Mouse (Mus musculus): ENCODE measurements around the gene Upk2. TPM values are rescaled to one million over a fixed set of nuclear protein-coding genes. Genes with fewer than 3 reads are reported as not detected.
"Not testable (repeated sequence)": the region's sequence is repeated elsewhere in the genome, so short reads cannot be mapped to it uniquely, and the experiment has no call there.

Upk2 gene
- total RNA-seq, 2 experiments from 2014 or later: not detected

DNA sequence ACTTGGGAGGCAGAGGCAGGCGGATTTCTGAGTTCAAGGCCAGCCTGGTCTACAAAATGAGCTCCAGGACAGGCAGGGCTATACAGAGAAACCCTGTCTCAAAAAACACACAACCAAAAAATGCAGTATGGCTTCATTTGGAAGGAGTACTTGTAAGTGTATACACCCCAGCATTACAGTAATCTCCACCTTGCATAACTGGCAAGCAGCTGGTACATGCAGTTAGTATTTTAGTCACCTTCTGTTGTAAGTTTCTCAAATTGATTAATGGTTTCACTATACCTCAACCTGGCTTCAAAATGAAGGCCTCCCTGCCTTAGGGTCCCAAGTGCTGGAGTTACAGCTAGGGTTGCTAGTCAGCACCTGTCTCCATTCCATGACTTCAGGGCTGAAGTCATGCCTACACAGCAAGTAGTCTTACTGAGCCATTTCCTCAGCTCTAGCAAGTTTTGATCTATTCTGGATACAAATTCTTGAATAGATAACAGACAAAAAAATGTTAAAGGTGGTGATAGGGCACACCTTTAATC lies 43.1 kb downstream of the Upk2 start:
- no peak for DNase-seq (ENCODE audit: low spot score in 2 of 2)

- no peak for DNase-seq (ENCODE audit: low spot score in 2 of 2)
Observed at GRCm38 (mm10) chr9:44410647-44411336, 44.0 kb downstream of the Upk2 start.

GRCm38 (mm10) chr9:44408693-44409092 lies 46.1 kb downstream of the Upk2 start:
- not testable (repeated sequence) for DNase-seq (ENCODE audit: low spot score in 2 of 2)

DNA sequence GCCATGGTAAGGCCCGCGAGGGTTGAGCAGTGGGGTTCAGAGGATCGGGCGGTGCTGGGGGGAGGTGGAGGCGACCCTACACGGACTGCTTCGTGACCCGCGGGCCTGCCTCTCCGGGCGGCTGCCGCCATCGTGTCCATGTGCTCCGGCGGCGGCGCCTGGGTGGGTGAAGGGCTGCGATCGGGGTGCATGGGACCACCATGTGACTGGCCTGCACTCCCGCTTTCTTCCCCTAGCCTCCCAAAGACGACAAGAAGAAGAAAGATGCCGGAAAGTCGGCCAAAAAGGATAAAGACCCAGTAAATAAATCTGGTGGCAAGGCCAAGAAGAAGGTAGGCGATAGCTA lies 47.1 kb downstream of the Upk2 start:
- no peak for DNase-seq (ENCODE audit: low spot score in 2 of 2)

DNA sequence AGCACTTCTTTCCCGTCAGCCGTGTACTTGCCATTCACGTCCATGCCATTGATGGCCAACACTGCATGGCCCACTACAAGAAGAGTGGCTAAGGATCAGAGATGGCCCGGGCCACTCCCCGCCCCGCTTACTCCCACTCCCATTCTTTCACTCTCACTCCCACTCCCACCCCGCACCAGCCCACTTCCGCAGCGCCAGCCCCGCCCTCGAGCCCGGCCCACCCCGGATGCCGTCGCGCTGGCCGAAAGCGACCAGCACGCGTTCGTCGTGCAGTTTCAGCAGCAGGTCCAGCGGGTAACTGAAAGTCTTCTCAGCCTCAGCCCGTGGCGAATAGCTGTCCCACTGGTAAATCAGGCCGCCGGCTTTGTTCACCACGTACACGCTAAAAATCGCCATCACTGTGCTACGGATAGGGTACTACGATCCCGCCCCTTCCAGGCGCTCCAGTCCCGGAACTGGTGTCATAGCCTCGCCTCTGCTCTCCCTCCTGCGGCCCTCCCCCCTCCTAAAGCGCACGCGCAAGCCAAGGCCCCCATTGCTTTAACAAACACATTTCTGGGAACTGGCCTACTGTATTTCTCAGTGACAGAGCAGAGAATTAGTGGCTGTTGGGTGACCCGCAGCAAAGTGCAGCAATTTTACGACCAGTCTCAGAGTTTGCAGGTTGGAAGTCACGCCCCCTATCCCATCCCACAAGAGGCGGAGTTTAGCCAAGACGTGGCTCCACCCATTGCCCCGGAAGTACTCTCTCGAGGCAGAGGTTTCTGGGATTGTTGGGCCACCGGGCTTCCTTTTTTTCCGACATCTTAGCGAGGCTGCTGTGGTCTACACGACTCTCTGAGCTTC lies 47.6 kb downstream of the Upk2 start, which contains the start of the genes Rps25 and Trappc4:
Rps25 (plus strand) TSS at position 234 of the 846 bp plus-strand sequence.
Trappc4 (minus strand) TSS at position 695 of the 846 bp plus-strand sequence.
- DNase-seq (ENCODE audit: low spot score in 2 of 2): peak; percentile 92 to 93

GRCm38 (mm10) chr9:44405011-44405410 lies 49.8 kb downstream of the Upk2 start:
- no peak for DNase-seq (ENCODE audit: low spot score in 2 of 2)

Other genes starting within 250 kb of the Upk2 start
- 10 to 100 TPM; 55.1 to 58.4 TPM for gene Cbl, start 220.9 kb downstream of the Upk2 start, total RNA-seq (2021)
- gene Ccdc153, start 214.3 kb downstream of the Upk2 start, total RNA-seq (2021): 1 to 10 TPM; 7.2 to 9.2 TPM
- gene Pdzd3, start 203.5 kb downstream of the Upk2 start, total RNA-seq (2021): 1 to 10 TPM in 1 of 2 experiments, under 1 TPM in 1; 0.98 to 1.0 TPM
- gene Nlrx1, start 186.4 kb downstream of the Upk2 start, total RNA-seq (2021): 10 to 100 TPM; 11.5 to 11.6 TPM
- gene Abcg4, start 166.4 kb downstream of the Upk2 start, total RNA-seq (2021): 10 to 100 TPM; 73.5 to 76.2 TPM
- 10 to 100 TPM; 25.9 to 26.5 TPM for gene Hinfp, start 149.3 kb downstream of the Upk2 start, total RNA-seq (2021)
- gene C2cd2l, start 134.7 kb downstream of the Upk2 start, total RNA-seq (2021): 100 to 1,000 TPM; 108 to 115 TPM
- 10 to 100 TPM; 16.5 to 18.5 TPM for gene Dpagt1, start 129.0 kb downstream of the Upk2 start, total RNA-seq (2021)
- 10 to 100 TPM; 69.9 to 74.3 TPM for gene H2afx, start 120.3 kb downstream of the Upk2 start, total RNA-seq (2021)
- 10 to 100 TPM; 18.9 to 32.5 TPM for gene Hmbs, start 110.7 kb downstream of the Upk2 start, total RNA-seq (2021)
- 10 to 100 TPM; 39.6 to 44.2 TPM for gene Vps11, start 93.3 kb downstream of the Upk2 start, total RNA-seq (2021)
- gene Hyou1, start 75.5 kb downstream of the Upk2 start, total RNA-seq (2021): 10 to 100 TPM; 87.6 to 89.7 TPM
- 10 to 100 TPM; 36.4 to 39.0 TPM for gene Slc37a4, start 58.1 kb downstream of the Upk2 start, total RNA-seq (2021)
- gene Rps25, start 47.8 kb downstream of the Upk2 start, total RNA-seq (2021): 100 to 1,000 TPM; 701 to 748 TPM
- gene Trappc4, start 47.4 kb downstream of the Upk2 start, total RNA-seq (2021): 100 to 1,000 TPM in 1 of 2 experiments, 10 to 100 TPM in 1; 84.2 to 109 TPM
- 10 to 100 TPM; 20.7 to 22.4 TPM for gene Ccdc84, start 36.4 kb downstream of the Upk2 start, total RNA-seq (2021)
- not detected for gene Foxr1, start 13.8 kb downstream of the Upk2 start, total RNA-seq (2021)
- gene Bcl9l, start 27.8 kb upstream of the Upk2 start, total RNA-seq (2021): 10 to 100 TPM; 91.2 to 97.7 TPM
- not detected for gene Cxcr5, start 106.9 kb upstream of the Upk2 start, total RNA-seq (2021)
- gene Ddx6, start 149.9 kb upstream of the Upk2 start, total RNA-seq (2021): 100 to 1,000 TPM; 112 to 113 TPM
- not detected for gene Treh, start 218.3 kb upstream of the Upk2 start, total RNA-seq (2021)